Mouse (Mus musculus) bone marrow, adult 2 months (tissue): Measurements from ENCODE around the gene Syde2.

Source experiments
- CTCF ChIP-seq: fragments of 200-500 bp; IDR thresholded peaks from 2 replicates; pipeline ENCODE4 v1.5.1; 2011; ENCODE audit warnings: low read length, control low read depth; ENCODE audit not compliant: control insufficient read depth, insufficient read depth
- POLR2A ChIP-seq: fragments of 200-500 bp; IDR thresholded peaks from 2 replicates; pipeline ENCODE4 v1.6.1; 2011; ENCODE audit warnings: low read depth, mild to moderate bottlenecking, control low read depth, low read length, borderline replicate concordance; ENCODE audit not compliant: control insufficient read depth

GRCm38 (mm10) chr3:145966806-145967205 lies 20.9 kb upstream of the Syde2 start:
- no peak for TF ChIP-seq CTCF
- TF ChIP-seq POLR2A: no peak
